Mouse (Mus musculus): ENCODE results near the gene Gm11020.

GRCm38 (mm10) chr8:104346706-104347105 lies 25.3 kb downstream of the Gm11020 start:
- TF ChIP-seq CTCF (IDR thresholded peaks at IDR 0.05; ENCODE audit: low read depth) (no peak), EP300 (IDR thresholded peaks at IDR 0.05; ENCODE audit: low read depth) (no peak)
